Mouse (Mus musculus) heart, postnatal 0 days (tissue): ENCODE results near the gene Sf3b2. TPM values are rescaled to one million over a fixed set of nuclear protein-coding genes. Genes with fewer than 3 reads are reported as not detected.

Experiments
- ATAC-seq: fragments of 200-750 bp; cut with Nextera tagmentation; 2 replicates; pipeline ENCODE4 v1.8.0; 2017; ENCODE audit warnings: low read depth, moderate number of reproducible peaks, moderate library complexity; ENCODE audit not compliant: insufficient read depth
- DNase-seq: peaks from one replicate; pipeline ENCODE4 v3.0.0-alpha.2; 2016; ENCODE audit warnings: low spot score
- H3K27ac ChIP-seq: fragments of 300-500 bp; sonication (generic); 2 replicates; pipeline ENCODE4 v1.5.1; 2014; ENCODE audit warnings: low read depth, mild to moderate bottlenecking
- H3K27me3 ChIP-seq: fragments of 300-500 bp; sonication (generic); 2 replicates; pipeline ENCODE4 v1.6.1; 2014; ENCODE audit warnings: low read length, mixed read lengths; ENCODE audit not compliant: control insufficient read depth, insufficient read depth
- H3K36me3 ChIP-seq: fragments of 300-500 bp; sonication (generic); replicated peaks from 2 replicates; pipeline ENCODE4 v1.6.1; 2014; ENCODE audit warnings: low read length, mixed read lengths; ENCODE audit not compliant: control insufficient read depth, insufficient read depth
- H3K4me1 ChIP-seq: fragments of 300-500 bp; sonication (generic); 2 replicates; pipeline ENCODE4 v1.6.1; 2014; ENCODE audit warnings: antibody characterized with exemption; ENCODE audit not compliant: control insufficient read depth, insufficient read depth
- H3K4me2 ChIP-seq: fragments of 300-500 bp; sonication (generic); 2 replicates; pipeline ENCODE4 v1.6.1; 2014; ENCODE audit warnings: low read depth, mild to moderate bottlenecking, low read length, moderate library complexity
- H3K4me3 ChIP-seq: fragments of 300-500 bp; sonication (generic); 2 replicates; pipeline ENCODE4 v1.5.1; 2014; ENCODE audit warnings: low read depth, low read length
- H3K9ac ChIP-seq: fragments of 300-500 bp; sonication (generic); replicated peaks from 2 replicates; pipeline ENCODE4 v1.6.1; 2014; ENCODE audit warnings: low read depth, low read length, mixed read lengths
- H3K9me3 ChIP-seq: fragments of 300-500 bp; sonication (generic); replicated peaks from 2 replicates; pipeline ENCODE4 v1.6.1; 2016; ENCODE audit warnings: low read length; ENCODE audit not compliant: control insufficient read depth
- CTCF ChIP-seq: IDR thresholded peaks from 2 replicates; pipeline ENCODE4 v1.5.1; 2016; ENCODE audit warnings: antibody characterized with exemption, control low read depth, low read depth
- EP300 ChIP-seq: IDR thresholded peaks from 2 replicates; pipeline ENCODE4 v1.6.1; 2016; ENCODE audit warnings: antibody characterized with exemption, low read depth
- WGBS: fragments of 180-500 bp; shearing (Covaris S2); extraction: QIAGEN DNeasy Blood & Tissue Kit; methylation state at CpG from one replicate; pipeline ENCODE4 v1.1.7; 2014; 5-methylcytosine and 5-hydroxymethylcytosine counted together
- polyA plus RNA-seq: library from polyadenylated mRNA; unstranded; fragments of >200 nt; fragmentation: Nextera tagmentation; extraction: Ambion mirVana; gene quantifications from 2 replicates; pipeline ENCODE4 v1.2.1, GENCODE M21; 2015
- total RNA-seq: library from RNA; depleted of rRNA; stranded (reverse); fragments of >200 nt; gene quantifications from 2 replicates; pipeline ENCODE4 v1.2.3, GENCODE M21; 2014; ENCODE audit warnings: low replicate concordance

Sf3b2 gene
- total and polyA plus RNA-seq, 2 experiments from 2014 or later: 159 to 175 TPM

DNA sequence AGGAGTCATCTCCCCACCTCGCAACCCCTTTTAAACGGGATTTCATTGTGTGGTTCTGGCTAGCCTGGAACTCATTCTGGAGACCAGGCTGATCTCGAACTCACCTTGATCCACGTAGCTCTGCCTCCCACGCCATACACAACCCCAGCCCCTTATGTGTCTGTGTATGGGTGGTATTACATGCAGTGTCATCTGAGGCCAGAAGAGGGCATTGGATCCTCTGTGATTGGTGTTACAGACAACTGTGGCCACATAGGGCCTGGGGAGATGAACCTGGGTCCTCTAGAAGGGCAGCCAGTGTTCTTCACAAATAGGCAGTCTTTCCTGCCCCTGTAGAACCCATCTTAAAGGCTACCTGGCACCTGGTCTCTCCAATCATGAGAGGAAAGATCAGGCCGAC lies 11.0 kb upstream of the Sf3b2 start:
- H3K9me3 ChIP-seq: no peaks in the 10 kb centered on the region
- TF ChIP-seq CTCF (peak; percentile 45), EP300 (no peak)
- H3K4me1 ChIP-seq: no peaks in the 10 kb centered on the region
- no peak overlapping the region for H3K4me2 ChIP-seq
- no peak overlapping the region for H3K27ac ChIP-seq
- H3K27me3 ChIP-seq: peaks cover 6% of the 10 kb centered on the region; the same call in 1 of the 2 replicates
- 84% methylated on average over 6 of the region's 6 CpGs for WGBS
- DNase-seq: no peak
- no peak overlapping the region for H3K9ac ChIP-seq
- no peak for ATAC-seq
- H3K4me3 ChIP-seq: no peak overlapping the region
- H3K36me3 ChIP-seq: no peaks in the 10 kb centered on the region

DNA sequence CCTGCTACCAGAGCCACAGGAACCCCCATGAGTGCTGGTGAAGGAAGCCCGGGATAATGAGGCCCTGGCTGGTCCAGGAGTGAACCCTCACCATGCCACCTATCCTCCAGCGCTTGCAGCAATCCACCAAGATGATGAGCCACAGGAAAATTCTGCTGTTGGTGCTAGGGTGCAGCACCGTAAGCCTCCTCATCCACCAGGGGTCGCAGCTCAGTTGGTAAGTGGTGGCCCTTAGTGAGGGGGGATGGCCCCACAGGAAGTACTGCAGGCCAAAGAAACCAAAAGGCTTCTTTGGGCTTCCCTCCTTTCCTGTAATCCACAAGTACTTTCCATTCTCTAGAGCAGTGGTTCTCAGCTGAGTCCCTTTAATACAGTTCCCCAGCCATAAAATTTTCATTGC lies 7.2 kb upstream of the Sf3b2 start:
- peak; percentile 38; the same call in 1 of the 2 replicates for ATAC-seq
- H3K4me2 ChIP-seq: no peak overlapping the region
- H3K27me3 ChIP-seq: no peaks in the 10 kb centered on the region
- peak; percentile 66 for DNase-seq
- H3K9me3 ChIP-seq: no peaks in the 10 kb centered on the region
- H3K4me3 ChIP-seq: no peak overlapping the region
- TF ChIP-seq CTCF (peak; percentile 74), EP300 (no peak)
- no peaks in the 10 kb centered on the region for H3K36me3 ChIP-seq
- peaks cover 13% of the 10 kb centered on the region for H3K4me1 ChIP-seq
- 12% methylated on average over 4 of the region's 4 CpGs for WGBS
- H3K9ac ChIP-seq: no peak overlapping the region
- H3K27ac ChIP-seq: no peak overlapping the region

DNA sequence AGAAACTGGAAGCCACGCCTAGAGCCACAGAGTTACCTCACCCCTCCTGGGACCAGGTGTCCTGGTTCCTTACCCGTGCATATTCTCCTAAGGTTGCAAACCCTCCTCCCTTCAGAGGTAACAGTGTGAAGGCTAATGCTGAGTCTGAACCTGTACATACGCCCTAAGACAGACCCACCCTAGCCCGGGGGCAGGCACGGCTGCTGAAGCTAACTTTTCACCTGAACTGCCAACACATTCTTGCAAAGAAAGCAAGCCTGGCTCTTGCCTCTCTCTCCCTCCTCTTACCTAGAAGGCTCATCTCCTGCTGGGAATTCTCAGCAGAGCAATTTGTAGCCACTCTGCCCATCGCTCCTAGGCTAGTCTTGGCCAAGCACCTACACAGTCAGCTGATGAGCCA lies 5.3 kb upstream of the Sf3b2 start:
- Histone ChIP-seq H3K4me2 (no peak overlapping the region), H3K9me3 (no peaks in the 10 kb centered on the region), H3K4me1 (peaks cover 17% of the 10 kb centered on the region), H3K36me3 (no peaks in the 10 kb centered on the region), H3K9ac (no peak overlapping the region), H3K4me3 (no peak overlapping the region), H3K27me3 (no peaks in the 10 kb centered on the region), H3K27ac (no peak overlapping the region)
- TF ChIP-seq CTCF (no peak), EP300 (no peak)
- no peak for ATAC-seq
- no peak for DNase-seq
- WGBS: 80% methylated on average over 6 of the region's 6 CpGs

DNA sequence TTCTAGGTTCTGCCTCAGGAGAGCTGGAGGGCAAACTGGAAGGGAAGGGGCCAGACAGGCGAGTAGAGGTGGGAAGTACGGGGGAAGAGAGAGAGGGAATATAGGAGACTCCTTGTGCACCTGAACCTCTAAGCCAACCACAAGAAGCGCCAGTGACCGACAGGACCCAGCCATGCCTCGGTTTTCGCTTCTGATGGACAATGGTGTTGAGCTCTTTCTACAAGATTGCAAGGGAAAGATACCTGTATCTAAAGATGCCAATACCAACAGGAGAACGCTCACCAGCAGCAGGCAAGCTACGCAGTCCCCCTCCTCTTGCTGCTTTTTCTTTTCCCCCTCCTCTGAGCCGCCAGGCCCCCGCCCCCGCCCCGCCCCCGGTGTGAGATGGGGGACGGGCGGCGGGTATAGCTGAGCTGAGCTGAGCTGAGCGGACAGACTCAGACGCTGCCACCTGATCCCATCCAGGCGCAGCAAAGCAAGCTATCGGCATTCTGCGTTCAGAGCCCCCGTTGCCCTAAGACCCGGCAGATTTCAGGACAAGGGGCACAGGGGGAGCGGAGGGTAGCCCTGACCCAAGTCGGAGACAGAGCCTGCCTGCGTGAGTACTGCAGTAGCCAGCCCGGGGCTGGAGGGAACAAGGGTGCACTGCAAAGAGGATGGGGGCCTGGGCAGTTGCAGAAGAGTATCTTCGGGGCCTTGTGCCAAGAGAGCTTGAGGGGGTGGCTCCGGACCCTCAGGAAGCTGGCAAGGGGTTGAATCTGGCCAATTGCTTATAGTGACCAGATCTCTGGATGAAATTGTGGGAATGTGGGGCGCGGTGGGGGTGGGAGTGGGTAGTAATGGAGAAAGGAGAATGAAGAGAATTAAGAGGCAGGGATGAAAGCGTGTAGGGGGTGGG lies 2.9 kb upstream of the Sf3b2 start, which contains the start of gene Gal3st3:
Gene Gal3st3 (plus strand): TSS at position 429 of the 898 bp plus-strand sequence.
- whole genome bisulfite sequencing: 9% methylated on average over 31 of the region's 32 CpGs
- TF ChIP-seq EP300: no peak
- no peak for TF ChIP-seq CTCF
- Histone ChIP-seq H3K27ac (no peak within 1 kb of the TSS), H3K4me2 (peak within 1 kb of the TSS; percentile 80), H3K9ac (peak within 1 kb of the TSS; percentile 56), H3K9me3 (no peaks in the 10 kb centered on the region), H3K4me3 (peak within 1 kb of the TSS; percentile 41), H3K36me3 (peaks cover 8% of the 10 kb centered on the region), H3K4me1 (peaks cover 30% of the 10 kb centered on the region), H3K27me3 (no peaks in the 10 kb centered on the region)
- ATAC-seq (no peak), DNase-seq (no peak)

- Histone ChIP-seq H3K36me3 (peaks cover 22% of the 10 kb centered on the region), H3K27me3 (no peaks in the 10 kb centered on the region), H3K27ac (no peak overlapping the region), H3K9me3 (no peaks in the 10 kb centered on the region), H3K4me1 (peaks cover 30% of the 10 kb centered on the region), H3K4me2 (no peak overlapping the region), H3K9ac (no peak overlapping the region), H3K4me3 (no peak overlapping the region)
- ATAC-seq: no peak
- DNase-seq: no peak
- TF ChIP-seq EP300 (no peak), CTCF (no peak)
- WGBS: 67% methylated on average over 5 of the region's 5 CpGs
Observed at GRCm38 (mm10) chr19:5296630-5297029, 1.4 kb upstream of the Sf3b2 start.
